Mouse (Mus musculus): ENCODE data around the gene Troap.

Gene Troap

DNA sequence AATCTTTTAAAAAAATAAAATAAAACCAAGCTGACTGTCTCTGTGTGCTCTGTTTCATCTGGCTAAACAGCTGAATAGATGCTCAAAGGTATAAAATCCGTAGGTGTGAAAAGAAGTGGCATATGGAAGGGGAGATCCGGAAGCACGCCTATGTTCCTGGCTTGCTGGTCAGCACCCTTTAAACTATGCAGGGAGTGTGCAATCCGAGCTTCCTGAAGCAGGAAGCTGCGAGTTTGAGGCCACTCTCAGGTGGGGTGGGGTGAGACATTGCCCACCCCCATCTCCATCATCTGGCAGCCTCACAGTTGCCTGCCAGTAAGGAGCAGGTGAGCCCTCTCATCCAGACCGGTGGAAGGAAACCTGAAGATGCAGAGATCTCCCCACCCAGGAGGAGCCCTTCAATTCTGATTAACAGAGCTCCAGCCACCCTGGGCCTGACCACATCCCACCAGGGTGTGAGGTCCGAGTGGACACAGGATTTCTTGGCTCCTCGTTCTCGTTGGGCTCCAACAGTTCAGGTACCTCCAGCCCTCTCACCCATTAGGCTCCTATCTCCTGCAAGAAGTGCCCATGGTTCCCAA is at the start of gene Troap:
Troap (plus strand) TSS at position 557 of the 581 bp plus-strand sequence.
- DNase-seq (ENCODE audit: low spot score), result no peak

DNA sequence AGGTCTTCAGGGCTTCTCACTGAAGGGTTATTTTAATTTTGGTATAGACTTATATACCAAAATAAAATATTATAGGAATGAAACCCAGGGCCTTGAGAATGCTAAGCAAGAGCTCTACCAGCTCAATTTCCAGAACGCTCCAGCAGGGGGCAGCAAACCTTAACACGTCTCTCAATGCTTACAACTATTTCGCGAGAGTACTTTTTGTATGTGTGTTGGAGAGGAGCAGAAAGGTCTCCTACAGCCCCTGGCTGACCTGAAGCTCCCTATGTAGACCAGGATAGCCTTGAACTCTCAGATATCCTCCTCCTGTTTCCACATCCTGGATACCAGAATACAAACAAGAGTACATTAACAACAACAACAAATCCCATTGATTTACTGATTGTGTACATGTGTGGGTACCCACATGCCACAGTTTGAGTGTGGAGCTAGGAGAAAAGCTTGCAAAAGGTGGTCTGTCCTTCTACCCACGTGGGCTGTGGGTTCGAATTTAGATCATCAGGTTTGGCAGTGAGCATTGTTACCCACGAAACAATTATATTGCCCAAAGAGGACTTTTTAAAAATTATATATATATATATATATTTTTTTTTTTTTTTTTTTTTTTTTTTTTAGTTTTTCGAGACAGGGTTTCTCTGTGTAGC is 49.6 kb upstream of the Troap start:
- DNase-seq (ENCODE audit: low spot score), result peak; percentile 95

DNA sequence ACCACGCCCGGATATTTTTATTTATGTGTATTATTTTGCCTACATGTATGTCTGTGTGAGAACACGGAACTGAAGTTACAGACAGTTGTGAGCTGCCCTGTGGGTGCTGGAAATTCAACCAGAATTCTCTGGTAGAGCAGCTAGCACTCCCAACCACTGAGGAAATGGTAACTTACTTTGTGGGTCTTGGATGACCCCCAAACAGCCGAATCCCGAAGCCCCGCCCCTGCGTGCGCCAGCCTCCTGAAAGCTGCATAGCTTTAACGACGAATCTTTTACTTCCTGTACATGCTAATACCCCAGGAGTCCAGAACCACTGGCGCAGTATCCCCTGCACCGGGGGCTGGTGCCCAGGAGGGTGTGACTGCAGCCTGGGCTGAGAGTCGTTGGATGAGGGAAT is 49.0 kb upstream of the Troap start:
- no peak for DNase-seq (ENCODE audit: low spot score)

DNA sequence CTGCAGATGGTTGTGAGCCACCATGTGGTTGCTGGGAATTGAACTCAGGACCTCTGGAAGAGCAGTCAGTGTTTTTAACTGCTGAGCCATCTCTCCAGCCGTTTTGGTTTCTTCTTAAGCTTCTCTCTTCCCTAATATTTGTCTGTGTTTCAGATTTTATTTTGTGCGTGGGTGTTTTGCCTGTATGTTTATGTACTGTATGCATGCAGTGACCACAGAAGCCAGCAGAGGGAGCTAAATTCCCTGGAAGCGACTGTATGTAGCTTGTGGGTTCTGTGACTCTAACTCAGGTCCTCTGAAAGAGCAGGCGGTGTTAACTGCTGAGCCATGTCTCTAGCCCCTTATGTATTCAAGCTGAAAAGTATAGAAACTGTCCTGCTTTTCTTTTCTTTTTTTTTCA is 48.1 kb upstream of the Troap start:
- DNase-seq (ENCODE audit: low spot score), result peak; percentile 55

DNA sequence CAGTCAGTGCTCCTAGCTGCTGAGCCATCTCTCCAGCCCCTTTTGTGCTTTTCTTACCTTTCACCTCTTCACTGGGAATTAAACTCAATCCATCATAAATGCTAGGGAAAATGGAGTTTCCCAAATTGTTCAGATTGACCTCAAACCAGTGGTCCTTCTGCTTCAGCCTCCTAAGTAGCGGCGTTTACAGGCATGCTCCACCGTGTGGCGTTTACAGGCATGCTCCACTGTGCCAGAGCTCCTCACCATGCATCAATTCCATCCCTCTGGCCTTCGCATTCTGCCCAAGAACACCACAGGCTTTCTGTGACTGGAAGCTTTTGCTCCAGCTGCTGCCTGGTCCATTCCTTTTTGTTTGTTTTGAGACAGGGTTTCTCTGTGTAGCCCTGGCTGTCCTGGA is 47.3 kb upstream of the Troap start:
- no peak for DNase-seq (ENCODE audit: low spot score)

GRCm38 (mm10) chr15:99028874-99029458 is 45.4 kb upstream of the Troap start:
- peak; percentile 45 for DNase-seq (ENCODE audit: low spot score)

- peak; percentile 97 for DNase-seq (ENCODE audit: low spot score)
Observed at GRCm38 (mm10) chr15:99029619-99030584, 44.5 kb upstream of the Troap start, which contains the start of gene Tuba1c. Gene Tuba1c (plus strand): TSS chr15:99029891.

DNA sequence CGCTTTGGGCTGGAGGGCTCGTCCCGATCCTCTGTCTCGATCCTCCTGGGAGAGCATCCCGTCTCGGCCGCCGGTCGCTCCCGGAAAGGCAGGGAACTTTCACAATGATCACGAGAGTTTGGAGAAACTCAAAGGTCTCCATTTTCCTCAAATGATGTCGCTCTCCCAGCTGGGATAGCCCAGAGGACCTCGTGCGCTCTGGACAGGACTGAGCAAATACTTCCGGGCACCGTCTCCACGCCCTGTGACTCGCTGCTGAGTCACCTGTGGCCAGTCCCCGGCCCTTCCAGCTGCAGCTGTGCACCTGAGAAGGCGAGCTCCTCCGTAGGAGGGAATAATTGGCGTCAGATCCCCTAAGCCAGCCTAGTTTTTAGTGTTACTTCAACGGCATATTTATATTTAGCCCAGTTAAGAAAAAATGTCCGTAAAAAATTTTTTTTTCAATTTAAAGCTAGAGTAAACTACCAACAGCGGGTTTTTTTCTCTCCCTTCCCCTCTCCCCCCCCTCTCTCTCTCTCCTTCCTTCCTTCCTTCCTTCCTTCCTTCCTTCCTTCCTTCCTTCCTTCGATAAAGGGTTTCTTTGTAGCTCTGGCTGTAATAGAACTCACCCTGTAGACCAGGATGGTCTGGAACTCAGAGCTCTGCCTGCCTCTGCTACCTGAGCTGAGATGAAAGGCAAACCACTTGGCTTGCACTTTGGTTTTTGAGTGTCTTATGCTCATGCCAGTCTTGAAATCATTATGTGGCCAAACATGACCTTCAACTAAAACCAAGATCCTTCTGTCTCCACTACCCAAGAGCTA is 43.6 kb upstream of the Troap start:
- DNase-seq (ENCODE audit: low spot score), result peak; percentile 75

DNA sequence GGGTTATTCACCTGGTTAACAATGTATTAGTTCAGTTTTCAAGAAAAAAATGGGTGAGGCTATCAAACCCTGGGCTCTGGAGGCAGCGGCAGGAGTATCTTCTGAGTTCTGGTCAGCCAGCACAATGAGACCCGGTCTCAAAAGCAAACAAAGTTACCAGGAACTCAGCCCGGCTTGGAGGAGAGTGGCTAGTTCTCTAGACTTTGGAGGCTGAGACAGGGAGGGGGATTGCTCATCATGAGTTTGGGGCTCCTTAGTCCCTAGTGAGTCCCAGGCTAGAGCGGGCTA is 43.0 kb upstream of the Troap start:
- no peak for DNase-seq (ENCODE audit: low spot score)

DNA sequence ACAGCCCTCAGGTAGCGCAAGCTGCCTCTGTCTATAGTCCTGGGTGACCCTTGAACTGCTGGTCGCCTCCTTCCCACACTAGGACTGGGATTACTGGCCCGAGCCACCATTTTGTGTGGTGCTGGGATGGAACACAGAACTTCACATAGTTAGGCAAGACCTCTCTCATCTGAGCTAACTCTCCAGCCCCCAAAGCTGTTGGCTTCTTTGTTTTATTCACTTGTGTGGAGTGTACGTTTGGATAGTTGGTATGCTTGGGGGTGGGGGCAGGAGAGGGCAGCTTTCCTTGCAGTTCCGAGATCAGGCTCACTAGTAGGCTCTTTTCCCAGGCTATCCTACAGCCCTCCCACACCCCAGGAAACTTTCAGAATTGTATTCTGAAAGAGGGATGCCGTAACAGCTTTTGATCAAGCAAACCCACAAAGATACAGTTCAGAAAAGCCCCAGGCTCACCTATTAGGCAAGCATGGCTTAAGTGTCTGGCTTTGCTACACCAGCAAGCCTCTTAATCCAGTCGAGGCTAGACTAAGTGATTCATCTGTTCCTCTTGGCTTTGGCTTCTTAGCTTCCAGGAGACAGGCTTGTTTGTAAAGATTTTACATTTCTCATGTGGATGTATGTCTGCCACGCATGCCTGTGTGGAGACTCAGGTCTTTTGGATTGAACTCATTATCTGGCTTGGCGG is 42.2 kb upstream of the Troap start:
- no peak for DNase-seq (ENCODE audit: low spot score)

DNA sequence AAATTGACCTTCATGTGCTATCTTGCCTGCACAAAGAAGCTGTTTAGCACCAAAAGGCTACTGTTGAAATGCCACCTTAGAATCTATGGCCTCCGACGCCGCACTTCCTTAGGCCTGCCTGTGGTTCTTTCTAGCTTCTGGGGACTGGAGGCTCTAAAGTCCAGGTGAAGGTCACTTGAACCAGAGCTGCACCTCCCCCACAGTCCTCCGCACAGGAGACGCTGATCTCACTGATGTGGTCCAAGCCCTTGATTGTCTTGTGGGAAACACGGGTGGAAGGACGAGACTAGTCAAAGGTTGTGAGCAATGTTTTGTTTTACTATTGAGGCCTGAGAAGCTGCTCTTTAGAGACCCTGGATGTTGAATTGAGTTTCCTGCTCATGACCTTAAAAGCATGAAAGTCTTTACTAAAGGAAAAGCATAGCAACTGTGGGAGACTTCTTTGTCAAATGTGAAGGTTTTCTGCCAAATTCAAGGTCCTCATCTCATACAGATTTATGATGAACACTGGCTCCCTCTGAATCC is 41.6 kb upstream of the Troap start:
- no peak for DNase-seq (ENCODE audit: low spot score)

- peak; percentile 67 for DNase-seq (ENCODE audit: low spot score)
Observed at GRCm38 (mm10) chr15:99033498-99034270, 40.7 kb upstream of the Troap start.

- DNase-seq (ENCODE audit: low spot score), result no peak
Observed at GRCm38 (mm10) chr15:99035431-99035830, 38.9 kb upstream of the Troap start.

DNA sequence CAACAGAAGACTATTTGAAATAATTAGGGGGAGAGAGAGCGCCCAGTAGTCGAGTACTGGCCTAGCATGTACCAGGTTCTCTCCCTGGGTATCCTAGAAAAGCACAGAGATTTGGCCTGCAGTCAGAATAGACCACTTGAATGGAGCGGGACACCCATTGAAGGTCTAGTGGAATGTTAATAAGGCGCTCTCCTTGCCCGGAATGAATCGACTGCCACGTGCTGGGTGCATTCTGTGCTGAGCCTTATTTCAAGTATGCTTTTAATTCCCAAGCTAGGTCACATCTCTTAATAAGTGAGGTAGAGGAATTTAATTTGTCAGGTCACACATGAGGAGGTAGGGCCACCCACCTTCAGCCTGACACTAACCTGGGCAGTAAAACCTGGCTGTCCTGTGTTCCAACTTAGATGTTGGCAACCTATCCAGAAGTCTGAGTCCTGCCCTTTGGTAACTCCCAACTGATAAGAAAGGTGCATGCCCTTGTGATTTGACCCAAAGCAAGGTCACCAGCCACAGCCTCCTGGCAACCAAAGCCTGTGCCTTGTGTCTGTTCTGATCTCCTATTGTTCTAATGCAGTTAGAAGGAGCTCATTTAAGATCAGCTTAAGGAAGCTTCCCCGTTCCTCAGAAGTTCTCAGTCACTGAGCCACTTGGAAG is 38.0 kb upstream of the Troap start:
- DNase-seq (ENCODE audit: low spot score), result no peak

- DNase-seq (ENCODE audit: low spot score), result no peak
Observed at GRCm38 (mm10) chr15:99038025-99038424, 36.4 kb upstream of the Troap start.

DNA sequence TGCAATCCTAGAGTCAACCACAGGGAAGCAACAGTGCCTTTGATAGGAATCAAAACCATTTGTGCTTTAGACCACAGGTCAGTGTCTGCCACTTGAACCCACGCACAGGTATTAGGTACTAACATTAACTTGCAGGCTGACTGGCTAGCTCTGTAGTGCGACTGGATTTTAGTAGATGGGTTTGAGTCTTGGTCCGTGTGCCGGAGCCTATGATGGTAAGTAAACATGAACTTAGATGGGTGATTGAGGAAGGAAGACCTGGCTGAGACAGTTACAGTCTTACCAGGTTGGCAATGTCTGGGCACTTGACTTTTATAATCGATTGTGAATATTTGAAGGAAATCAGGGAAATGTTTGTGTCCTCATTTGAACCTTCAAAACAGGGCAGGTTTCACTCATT is 35.6 kb upstream of the Troap start:
- no peak for DNase-seq (ENCODE audit: low spot score)

DNA sequence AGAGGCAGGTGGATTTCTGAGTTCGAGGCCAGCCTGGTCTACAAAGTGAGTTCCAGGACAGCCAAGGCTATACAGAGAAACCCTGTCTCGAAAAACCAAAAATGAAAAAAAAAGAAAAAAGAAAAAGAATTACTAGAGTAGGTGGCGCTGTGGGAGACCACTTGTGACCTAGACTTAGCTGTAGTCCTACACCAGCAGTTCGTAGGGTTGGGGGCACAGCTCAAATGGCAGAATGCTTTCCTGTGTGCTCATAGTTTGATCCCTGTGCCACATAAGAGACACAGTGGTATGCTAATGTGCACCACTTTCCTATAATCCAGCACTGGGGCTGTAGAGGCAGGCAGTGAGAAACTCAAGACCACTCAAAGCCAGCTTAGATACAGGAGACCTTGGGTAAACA is 35.1 kb upstream of the Troap start:
- no peak for DNase-seq (ENCODE audit: low spot score)

- DNase-seq (ENCODE audit: low spot score), result no peak
Observed at GRCm38 (mm10) chr15:99039996-99040919, 34.1 kb upstream of the Troap start.

Measured in adipocyte (in vitro differentiated cells).